Mouse (Mus musculus) left cerebral cortex, postnatal 25 days (tissue): ENCODE measurements at regions not wholly inside any gene's neighbourhood (a gene's known extent, or its start where the extent isn't known, plus 50 kb on each side); places are given as distances from the start of the nearest gene placed in this dataset.

Source experiments
- DNase-seq, 2 experiments: peaks; one replicate each; pipeline ENCODE4 v3.0.0; 2022; ENCODE audit warnings: low spot score in 2 of 2, mixed read lengths in 1 of 2
- intact Hi-C: fragments of 180-260 bp; cut with DNase I; formaldehyde crosslinking; loops from one replicate; pipeline ENCODE4 v1.15.1; 2025

DNA sequence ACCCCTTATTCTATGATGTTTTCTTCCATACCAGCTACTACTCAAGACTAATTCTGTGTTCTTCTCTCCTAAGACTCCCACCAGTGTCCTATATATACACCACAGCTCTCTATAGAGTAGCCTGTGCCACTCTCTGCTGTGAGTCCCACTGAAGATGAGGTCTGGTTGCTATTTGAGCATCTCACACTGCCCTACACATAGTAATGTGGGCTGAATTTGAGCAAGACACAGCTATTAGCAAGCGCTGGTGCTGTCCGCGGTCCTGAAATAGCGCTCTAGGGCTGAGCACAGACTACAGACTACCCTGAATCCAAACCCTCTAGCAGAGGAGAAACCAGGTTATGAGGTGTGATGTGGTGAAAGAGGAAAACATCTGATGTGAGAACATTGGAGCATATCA, 59.5 kb upstream of the Gpr12 start:
- peak; percentile 59 to 91 for DNase-seq
- intact Hi-C loops: loop anchor here (2.0 kb wide), 1 partner anchor 16 kb away; no protein-coding TSS in a partner anchor

- intact Hi-C loops: no loop called here
- peak in 1 of 2 experiments; percentile 51 for DNase-seq
These were observed 56.9 kb upstream of the Gpr12 start for GRCm38 (mm10) chr5:146641931-146642330.

- intact Hi-C loops: no loop called here
These were observed 51.8 kb upstream of the Gpr12 start for GRCm38 (mm10) chr5:146636859-146637258.

More at GRCm38 (mm10) chr5:146636859-146637258, 51.8 kb upstream of the Gpr12 start:
- no peak for DNase-seq
